ENCODE assay signal across 8 mouse cellular contexts in the genomic region with DNA sequence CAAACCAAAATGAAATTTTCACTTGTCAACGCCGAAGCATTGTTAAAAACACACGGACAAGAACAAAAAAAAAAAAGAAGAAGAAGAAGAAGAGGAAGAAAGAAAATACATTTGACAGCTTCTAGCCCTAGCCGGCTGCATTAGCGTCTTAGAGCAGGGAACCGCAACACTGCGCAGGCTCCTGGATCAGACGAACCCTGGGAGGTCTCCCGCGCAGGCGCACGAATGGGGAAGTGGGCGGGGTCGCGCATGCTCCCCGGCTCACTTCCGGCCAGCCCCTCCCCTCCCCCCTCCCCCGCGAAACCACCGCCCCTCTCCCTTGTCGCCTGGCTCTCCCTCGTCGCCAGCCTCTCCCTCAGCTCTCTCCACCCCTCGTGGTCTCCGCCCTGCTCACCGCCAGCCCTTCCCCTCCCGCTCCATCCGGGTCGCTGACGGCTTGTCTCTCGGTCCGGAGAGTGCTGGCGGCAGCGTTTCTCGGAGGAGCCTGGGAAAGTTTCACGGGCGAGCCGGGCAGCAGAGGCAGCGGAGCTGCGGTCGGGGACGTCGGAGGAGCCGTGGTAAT. TPM values are rescaled to one million over a fixed set of nuclear protein-coding genes. Genes with fewer than 3 reads are reported as not detected.
DNase-seq lines count a peak whose midpoint lies in the region; ATAC-seq and TF ChIP-seq lines count a peak whose summit lies in the region.

A gene (plus strand): TSS at position 318 of the 562 bp plus-strand sequence.

- no peak for TF ChIP-seq EP300 in CH12.LX (IDR thresholded peaks at IDR 0.05; ENCODE audit: low read length)

- H3K36me3 ChIP-seq in CH12.LX (replicated peaks in 1 of 2; ENCODE audit: control insufficient read depth in 1 of 2, insufficient read depth in 1 of 2, low read length in 1 of 2): peaks cover 0 to 10% of the 10 kb centered on the region in 2 experiments
- no peaks in the 10 kb centered on the region; the same call in 1 of the 2 replicates for H3K36me3 ChIP-seq in forebrain, embryonic 11.5 days (ENCODE audit: control insufficient read depth, insufficient read depth, low read length)
- H3K36me3 ChIP-seq in heart, embryonic 16.5 days (ENCODE audit: control insufficient read depth, insufficient read depth): peaks cover 5% of the 10 kb centered on the region; the same call in 1 of the 2 replicates
- peaks cover 15% of the 10 kb centered on the region for H3K36me3 ChIP-seq in liver, embryonic 15.5 days (replicated peaks)
- H3K36me3 ChIP-seq in neural tube, embryonic 12.5 days: no peaks in the 10 kb centered on the region

- WGBS in forebrain, embryonic 11.5 days: under 1% methylated on average over 44 of the region's 44 CpGs
- WGBS in heart, embryonic 16.5 days: under 1% methylated on average over 41 of the region's 44 CpGs
- WGBS in liver, embryonic 15.5 days (ENCODE audit: insufficient replicate concordance): under 1% methylated on average over 44 of the region's 44 CpGs
- under 1% methylated on average over 41 of the region's 44 CpGs for WGBS in neural tube, embryonic 12.5 days

- H3K79me2 ChIP-seq in CH12.LX (replicated peaks; ENCODE audit: control insufficient read depth, extremely low read depth, insufficient read depth, poor library complexity, severe bottlenecking): peaks cover 40% of the 10 kb centered on the region

- peak within 1 kb of the TSS; percentile 92 for H3K27ac ChIP-seq in CH12.LX (ENCODE audit: insufficient read depth, low read depth)
- peak within 1 kb of the TSS; percentile 97 for H3K27ac ChIP-seq in forebrain, embryonic 11.5 days (ENCODE audit: low read depth, low read length)
- peak within 1 kb of the TSS; percentile 98 for H3K27ac ChIP-seq in heart, embryonic 16.5 days (ENCODE audit: low read length)
- peak within 1 kb of the TSS; percentile 99 for H3K27ac ChIP-seq in liver, embryonic 15.5 days (replicated peaks)
- peak within 1 kb of the TSS; percentile 90 for H3K27ac ChIP-seq in neural tube, embryonic 12.5 days

- in situ Hi-C loops in CH12.LX (cut with MboI; ENCODE audit: low pct_ligation_motif_present, low pct_unique_long_range_greater_than_20kb, low sequenced_read_pairs): no loop called here

- H3K4me1 ChIP-seq in CH12.LX (ENCODE audit: control insufficient read depth in 1 of 2, insufficient read depth in 2 of 2): peaks cover 16 to 55% of the 10 kb centered on the region in 2 experiments
- H3K4me1 ChIP-seq in forebrain, embryonic 11.5 days (replicated peaks; ENCODE audit: control insufficient read depth, insufficient read depth, low read length): peaks cover 2% of the 10 kb centered on the region; the same call in 1 of the 2 replicates
- peaks cover 9% of the 10 kb centered on the region for H3K4me1 ChIP-seq in heart, embryonic 16.5 days (ENCODE audit: control insufficient read depth, insufficient read depth, low read length)
- H3K4me1 ChIP-seq in liver, embryonic 15.5 days (replicated peaks): peaks cover 26% of the 10 kb centered on the region
- peaks cover 8% of the 10 kb centered on the region; the same call in 1 of the 2 replicates for H3K4me1 ChIP-seq in neural tube, embryonic 12.5 days

- H3K9ac ChIP-seq in CH12.LX (ENCODE audit: insufficient read depth, low read depth): peak within 1 kb of the TSS; percentile 95
- H3K9ac ChIP-seq in forebrain, embryonic 11.5 days (ENCODE audit: low read length): peak within 1 kb of the TSS; percentile 94
- H3K9ac ChIP-seq in heart, embryonic 16.5 days (ENCODE audit: low read length): peak within 1 kb of the TSS; percentile 94
- peak within 1 kb of the TSS; percentile 95 for H3K9ac ChIP-seq in liver, embryonic 15.5 days
- H3K9ac ChIP-seq in neural tube, embryonic 12.5 days: peak within 1 kb of the TSS; percentile 92

- peak; percentile 94 for DNase-seq in CH12.LX (ENCODE audit: extremely low read depth)
- peak; percentile 85 for DNase-seq in c-Kit-positive CD71-positive TER-119-negative erythroid progenitor cells, embryonic 14.5 days (ENCODE audit: low read depth)
- peak; percentile 99 for DNase-seq in forebrain, embryonic 11.5 days (ENCODE audit: low spot score)
- DNase-seq in kidney, postnatal 36 days: peak; percentile 96 to 97
- DNase-seq in telencephalon, adult 2 months (ENCODE audit: low read depth, low spot score): peak; percentile 82

- no peak for TF ChIP-seq CTCF in CH12.LX (conservative IDR thresholded peaks at IDR 0.05 in 1 of 2, IDR thresholded peaks at IDR 0.05 in 1 of 2; ENCODE audit: low read depth in 2 of 2, low read length in 2 of 2)

- H3K27me3 ChIP-seq in CH12.LX (replicated peaks): no peaks in the 10 kb centered on the region
- no peaks in the 10 kb centered on the region for H3K27me3 ChIP-seq in forebrain, embryonic 11.5 days (ENCODE audit: control insufficient read depth, insufficient read depth, low read length)
- no peaks in the 10 kb centered on the region for H3K27me3 ChIP-seq in heart, embryonic 16.5 days (ENCODE audit: control insufficient read depth, insufficient read depth, low read length)
- 0 out of 2 replicates have a peak, but pooled peaks cover 6% of the 10 kb centered on the region for H3K27me3 ChIP-seq in liver, embryonic 15.5 days
- no peaks in the 10 kb centered on the region for H3K27me3 ChIP-seq in neural tube, embryonic 12.5 days (replicated peaks)

- peak within 1 kb of the TSS; percentile 99 for H3K4me2 ChIP-seq in CH12.LX (ENCODE audit: insufficient read depth, low read depth, poor library complexity, severe bottlenecking)
- H3K4me2 ChIP-seq in forebrain, embryonic 11.5 days (ENCODE audit: low read depth, low read length, severe bottlenecking): peak within 1 kb of the TSS; percentile 68
- H3K4me2 ChIP-seq in heart, embryonic 16.5 days (ENCODE audit: low read depth, low read length): peak within 1 kb of the TSS; percentile 77
- peak within 1 kb of the TSS; percentile 70 for H3K4me2 ChIP-seq in liver, embryonic 15.5 days
- peak within 1 kb of the TSS; percentile 65 for H3K4me2 ChIP-seq in neural tube, embryonic 12.5 days (replicated peaks)

- peak; percentile 99 for ATAC-seq in forebrain, embryonic 11.5 days (replicated peaks; ENCODE audit: low FRiP score)
- peak; percentile 99 for ATAC-seq in heart, embryonic 16.5 days (replicated peaks; ENCODE audit: extremely low read depth, insufficient read depth, low FRiP score)
- ATAC-seq in liver, embryonic 15.5 days (ENCODE audit: insufficient read depth): peak; percentile 100
- peak; percentile 99 for ATAC-seq in neural tube, embryonic 12.5 days (ENCODE audit: low FRiP score, low read depth)

- no peak for TF ChIP-seq RAD21 in CH12.LX (IDR thresholded peaks at IDR 0.05; ENCODE audit: low read depth, low read length)

- H3K4me3 ChIP-seq in CH12.LX (replicated peaks in 1 of 3; ENCODE audit: low read depth in 2 of 3, low read length in 2 of 3, poor library complexity in 1 of 3): peak within 1 kb of the TSS; percentile 93 to 99 (median 93)
- H3K4me3 ChIP-seq in forebrain, embryonic 11.5 days (ENCODE audit: low read depth, low read length): peak within 1 kb of the TSS; percentile 94
- H3K4me3 ChIP-seq in heart, embryonic 16.5 days (ENCODE audit: low read length): peak within 1 kb of the TSS; percentile 86
- peak within 1 kb of the TSS; percentile 82 for H3K4me3 ChIP-seq in liver, embryonic 15.5 days (replicated peaks)
- peak within 1 kb of the TSS; percentile 87 for H3K4me3 ChIP-seq in neural tube, embryonic 12.5 days

- peak; percentile 93 for TF ChIP-seq POLR2A in CH12.LX (IDR thresholded peaks at IDR 0.05; ENCODE audit: low read depth, low read length)

- dilution Hi-C loops in CH12.LX (cut with MboI; ENCODE audit: extremely low pct_ligation_motif_present, extremely low pct_unique_long_range_greater_than_20kb, low sequenced_read_pairs): no loop called here

- no peaks in the 10 kb centered on the region for H3K9me3 ChIP-seq in CH12.LX (replicated peaks; ENCODE audit: low read length)
- H3K9me3 ChIP-seq in forebrain, embryonic 11.5 days (ENCODE audit: control insufficient read depth, low read length): no peaks in the 10 kb centered on the region
- H3K9me3 ChIP-seq in heart, embryonic 16.5 days (replicated peaks; ENCODE audit: control insufficient read depth, low read length): no peaks in the 10 kb centered on the region
- no peaks in the 10 kb centered on the region for H3K9me3 ChIP-seq in liver, embryonic 15.5 days (replicated peaks)
- no peaks in the 10 kb centered on the region for H3K9me3 ChIP-seq in neural tube, embryonic 12.5 days

TF ChIP-seq in CH12.LX, 34 proteins besides CTCF, POLR2A, EP300 and RAD21 (continues in another document):
- TF ChIP-seq PAX5 (IDR thresholded peaks at IDR 0.05; ENCODE audit: low read length) (no peak), CHD2 (IDR thresholded peaks at IDR 0.05; ENCODE audit: low read length) (no peak), JUN (IDR thresholded peaks at IDR 0.05; ENCODE audit: insufficient read depth, low read depth, low read length) (no peak), USF1 (IDR thresholded peaks at IDR 0.05; ENCODE audit: low read depth, low read length) (peak; percentile 7; the same call in 1 of the 2 replicates), RCOR1 (conservative IDR thresholded peaks at IDR 0.05; ENCODE audit: low read depth, low read length) (no peak), ZMIZ1 (IDR thresholded peaks at IDR 0.05; ENCODE audit: low read depth, low read length) (no peak; the same call in 1 of the 2 replicates), MAZ (IDR thresholded peaks at IDR 0.05; ENCODE audit: low read depth, low read length) (0 out of 2 replicates have a peak, but pooled peaks have one; percentile 51), ZNF384 (IDR thresholded peaks at IDR 0.05; ENCODE audit: low read depth, low read length) (no peak), E2F4 (IDR thresholded peaks at IDR 0.05; ENCODE audit: insufficient replicate concordance, low read depth, low read length) (no peak), ZC3H11A (IDR thresholded peaks at IDR 0.05; ENCODE audit: low read depth, low read length) (no peak), HCFC1 (IDR thresholded peaks at IDR 0.05; ENCODE audit: low read depth, low read length) (peak; percentile 80), TBP (conservative IDR thresholded peaks at IDR 0.05; ENCODE audit: low read depth, low read length) (peak; percentile 65), KAT2A (IDR thresholded peaks at IDR 0.05; ENCODE audit: insufficient replicate concordance, low read length) (peak; percentile 45; the same call in 1 of the 2 replicates), NRF1 (IDR thresholded peaks at IDR 0.05; ENCODE audit: low read depth, low read length) (peak; percentile 88), ETS1 (conservative IDR thresholded peaks at IDR 0.05; ENCODE audit: low read depth, low read length) (no peak), MAFK (IDR thresholded peaks at IDR 0.05; ENCODE audit: insufficient replicate concordance, low read length) (no peak)

RNA-seq across cellular contexts. Expression of the gene that starts here (rescaled TPM):
- total RNA-seq in CH12.LX (2012; rRNA removed): 36.6 TPM in 2 replicates
- total RNA-seq in CH12.LX (2014; rRNA removed): 96.1 and 101 TPM in 2 replicates
- polyA plus RNA-seq in CH12.LX (2012; ENCODE audit: insufficient read length, low read depth): 56.2 and 68.1 TPM in 2 replicates
- 51.0 and 55.3 TPM in 2 replicates for polyA plus RNA-seq in forebrain, embryonic 11.5 days (2014; fragmentation: Nextera tagmentation; extraction: Ambion mirVana)
- polyA plus RNA-seq in heart, embryonic 16.5 days (2015; fragmentation: Nextera tagmentation; extraction: Ambion mirVana): 37.4 and 38.5 TPM in 2 replicates
- 26.8 and 31.3 TPM in 2 replicates for polyA plus RNA-seq in liver, embryonic 15.5 days (2015; fragmentation: Nextera tagmentation; extraction: Ambion mirVana)
- polyA plus RNA-seq in neural tube, embryonic 12.5 days (2016; fragmentation: Nextera tagmentation; extraction: Ambion mirVana): 36.0 and 36.2 TPM in 2 replicates

Comparison
In these comparisons a context has a peak if more than half of its experiments do, and no peak if none do; other contexts are left out.
1. Peak in every context shown above with its lines: DNase-seq, ATAC-seq, H3K4me3 ChIP-seq and H3K27ac ChIP-seq.